Mouse (Mus musculus) layer of hippocampus, adult 2 months (tissue): ENCODE data around the gene Gm21828. TPM values are rescaled to one million over a fixed set of nuclear protein-coding genes. Genes with fewer than 3 reads are reported as not detected.
"Not testable (repeated sequence)": the region's sequence is repeated elsewhere in the genome, so short reads cannot be mapped to it uniquely, and the experiment has no call there.

ENCODE experiments used
- DNase-seq, 2 experiments: peaks; one replicate each; pipeline ENCODE4 v3.0.0; 2022; ENCODE audit warnings: low spot score in 2 of 2
- H3K27ac ChIP-seq: fragments of 200-600 bp; 2 replicates; pipeline ENCODE4 v1.8.1; 2022
- H3K4me3 ChIP-seq: fragments of 200-600 bp; 2 replicates; pipeline ENCODE4 v1.8.1; 2022; ENCODE audit warnings: mild to moderate bottlenecking
- long read RNA-seq, 2 experiments: library from polyadenylated mRNA; stranded (forward); transcript quantifications; one replicate each; pipeline ENCODE4 v2.0.0; 2021; ENCODE audit warnings: borderline mapping rate in 2 of 2
- total RNA-seq, 2 experiments: library from RNA; stranded (reverse); gene quantifications; 2 replicates each; pipeline ENCODE4 v1.2.3; 2021

The Gm21828 gene
- not detected for total RNA-seq
- long read RNA-seq, experiment 1 = 0 reads
- long read RNA-seq, experiment 2 = 0 reads

- H3K4me3 ChIP-seq, DNase-seq, H3K27ac ChIP-seq: not testable (repeated sequence)
Measured at GRCm38 (mm10) chrY:13223828-13224227, at the start of gene Gm21828. TSS of gene Gm21828 (minus strand) at chrY:13223928.

GRCm38 (mm10) chrY:13252091-13252490 is 28.4 kb upstream of the Gm21828 start, which contains the start of the genes Gm21440 and Gm21454:
TSS of gene Gm21440 (plus strand) at chrY:13252391.
TSS of gene Gm21454 (plus strand) at chrY:13252442.
- H3K4me3 ChIP-seq, H3K27ac ChIP-seq, DNase-seq: not testable (repeated sequence)

Other genes starting within 250 kb of the Gm21828 start
- not detected for gene Gm20807, start 181.0 kb downstream of the Gm21828 start, total RNA-seq
- not detected for gene Gm21891, start 90.4 kb downstream of the Gm21828 start, total RNA-seq
- gene Gm21425, start 62.0 kb downstream of the Gm21828 start, total RNA-seq = not detected
- gene Gm21440, start 28.5 kb upstream of the Gm21828 start, total RNA-seq = not detected
- gene Gm21454, start 28.5 kb upstream of the Gm21828 start, total RNA-seq = not detected
- not detected for gene Gm21725, start 125.1 kb upstream of the Gm21828 start, total RNA-seq
- not detected for gene Gm21866, start 241.7 kb upstream of the Gm21828 start, total RNA-seq